Mouse (Mus musculus): ENCODE measurements around the gene Cass4. TPM values are rescaled to one million over a fixed set of nuclear protein-coding genes. Genes with fewer than 3 reads are reported as not detected.

The Cass4 gene
- total and polyA plus RNA-seq, 3 experiments, result 0.36 to 0.57 (median 0.39) TPM

GRCm38 (mm10) chr2:172405011-172405410 lies 11.4 kb downstream of the Cass4 start:
- no peak for TF ChIP-seq CTCF (IDR thresholded peaks at IDR 0.05)
- TF ChIP-seq EP300 (IDR thresholded peaks at IDR 0.05; ENCODE audit: insufficient read depth, low read depth, low read length), result no peak
- no peak for TF ChIP-seq POLR2A (IDR thresholded peaks at IDR 0.05; ENCODE audit: insufficient read depth, low read depth, low read length)

GRCm38 (mm10) chr2:172406173-172406572 lies 12.6 kb downstream of the Cass4 start:
- no peaks in the 10 kb centered on the region for H3K36me3 ChIP-seq (ENCODE audit: control insufficient read depth, insufficient read depth, low read length)
- no peaks in the 10 kb centered on the region for H3K79me2 ChIP-seq (replicated peaks; ENCODE audit: control insufficient read depth, insufficient read depth, low read length)
- H3K4me1 ChIP-seq (ENCODE audit: control insufficient read depth, insufficient read depth, low read length), result peaks cover 1% of the 10 kb centered on the region
- no peak overlapping the region for H3K9ac ChIP-seq (ENCODE audit: low read depth, low read length)
- intact Hi-C loops (cut with DNase I), result no loop called here
- H3K27me3 ChIP-seq (ENCODE audit: control insufficient read depth, insufficient read depth, low read length), result no peaks in the 10 kb centered on the region
- DNase-seq, result peak in 1 of 2 experiments; percentile 17
- no peak overlapping the region for H3K4me3 ChIP-seq
- H3K27ac ChIP-seq, result no peak overlapping the region
- 34% methylated on average over 4 of the region's 4 CpGs for WGBS
- no peak for TF ChIP-seq POLR2A (IDR thresholded peaks at IDR 0.05; ENCODE audit: insufficient read depth, low read depth, low read length)
- no peak for TF ChIP-seq EP300 (IDR thresholded peaks at IDR 0.05; ENCODE audit: insufficient read depth, low read depth, low read length)
- no peak for TF ChIP-seq CTCF (IDR thresholded peaks at IDR 0.05)

More at GRCm38 (mm10) chr2:172405011-172405410, 11.4 kb downstream of the Cass4 start:
- Histone ChIP-seq H3K4me3 (no peak overlapping the region), H3K79me2 (replicated peaks; ENCODE audit: control insufficient read depth, insufficient read depth, low read length) (no peaks in the 10 kb centered on the region), H3K9ac (ENCODE audit: low read depth, low read length) (no peak overlapping the region), H3K4me1 (ENCODE audit: control insufficient read depth, insufficient read depth, low read length) (peaks cover 1% of the 10 kb centered on the region), H3K36me3 (ENCODE audit: control insufficient read depth, insufficient read depth, low read length) (no peaks in the 10 kb centered on the region), H3K27me3 (ENCODE audit: control insufficient read depth, insufficient read depth, low read length) (no peaks in the 10 kb centered on the region), H3K27ac (no peak overlapping the region)
- intact Hi-C loops (cut with DNase I), result no loop called here
- DNase-seq, result no peak
- 45% methylated on average over 3 of the region's 3 CpGs for WGBS

- Histone ChIP-seq H3K4me3 (no peak overlapping the region), H3K27ac (no peak overlapping the region), H3K9ac (ENCODE audit: low read depth, low read length) (no peak overlapping the region), H3K27me3 (ENCODE audit: control insufficient read depth, insufficient read depth, low read length) (no peaks in the 10 kb centered on the region), H3K36me3 (ENCODE audit: control insufficient read depth, insufficient read depth, low read length) (no peaks in the 10 kb centered on the region), H3K79me2 (replicated peaks; ENCODE audit: control insufficient read depth, insufficient read depth, low read length) (no peaks in the 10 kb centered on the region), H3K4me1 (ENCODE audit: control insufficient read depth, insufficient read depth, low read length) (no peaks in the 10 kb centered on the region)
- 72% methylated on average over 2 of the region's 2 CpGs for WGBS
- TF ChIP-seq EP300 (IDR thresholded peaks at IDR 0.05; ENCODE audit: insufficient read depth, low read depth, low read length), result no peak
- no peak for TF ChIP-seq POLR2A (IDR thresholded peaks at IDR 0.05; ENCODE audit: insufficient read depth, low read depth, low read length)
- TF ChIP-seq CTCF (IDR thresholded peaks at IDR 0.05), result no peak
- intact Hi-C loops (cut with DNase I), result no loop called here
- DNase-seq, result no peak
Measured at GRCm38 (mm10) chr2:172407499-172407898, 13.9 kb downstream of the Cass4 start.

GRCm38 (mm10) chr2:172410686-172411085 lies 17.1 kb downstream of the Cass4 start:
- TF ChIP-seq CTCF (IDR thresholded peaks at IDR 0.05) (no peak), POLR2A (IDR thresholded peaks at IDR 0.05; ENCODE audit: insufficient read depth, low read depth, low read length) (no peak), EP300 (IDR thresholded peaks at IDR 0.05; ENCODE audit: insufficient read depth, low read depth, low read length) (no peak)
- Histone ChIP-seq H3K27ac (no peak overlapping the region), H3K4me1 (ENCODE audit: control insufficient read depth, insufficient read depth, low read length) (no peaks in the 10 kb centered on the region), H3K4me3 (no peak overlapping the region), H3K27me3 (ENCODE audit: control insufficient read depth, insufficient read depth, low read length) (no peaks in the 10 kb centered on the region), H3K79me2 (replicated peaks; ENCODE audit: control insufficient read depth, insufficient read depth, low read length) (no peaks in the 10 kb centered on the region), H3K36me3 (ENCODE audit: control insufficient read depth, insufficient read depth, low read length) (no peaks in the 10 kb centered on the region), H3K9ac (ENCODE audit: low read depth, low read length) (no peak overlapping the region)
- whole genome bisulfite sequencing, result 65% methylated on average over 2 of the region's 2 CpGs
- DNase-seq, result no peak
- intact Hi-C loops (cut with DNase I), result no loop called here

GRCm38 (mm10) chr2:172411091-172411490 lies 17.5 kb downstream of the Cass4 start:
- Histone ChIP-seq H3K9ac (ENCODE audit: low read depth, low read length) (no peak overlapping the region), H3K36me3 (ENCODE audit: control insufficient read depth, insufficient read depth, low read length) (no peaks in the 10 kb centered on the region), H3K79me2 (replicated peaks; ENCODE audit: control insufficient read depth, insufficient read depth, low read length) (no peaks in the 10 kb centered on the region), H3K27me3 (ENCODE audit: control insufficient read depth, insufficient read depth, low read length) (no peaks in the 10 kb centered on the region), H3K4me1 (ENCODE audit: control insufficient read depth, insufficient read depth, low read length) (no peaks in the 10 kb centered on the region), H3K27ac (no peak overlapping the region), H3K4me3 (no peak overlapping the region)
- DNase-seq, result no peak
- 72% methylated on average over 11 of the region's 11 CpGs for WGBS
- no peak for TF ChIP-seq POLR2A (IDR thresholded peaks at IDR 0.05; ENCODE audit: insufficient read depth, low read depth, low read length)
- TF ChIP-seq CTCF (IDR thresholded peaks at IDR 0.05), result no peak
- no peak for TF ChIP-seq EP300 (IDR thresholded peaks at IDR 0.05; ENCODE audit: insufficient read depth, low read depth, low read length)
- intact Hi-C loops (cut with DNase I), result no loop called here

- Histone ChIP-seq H3K4me1 (ENCODE audit: control insufficient read depth, insufficient read depth, low read length) (no peaks in the 10 kb centered on the region), H3K27ac (no peak overlapping the region), H3K36me3 (ENCODE audit: control insufficient read depth, insufficient read depth, low read length) (no peaks in the 10 kb centered on the region), H3K4me3 (no peak overlapping the region), H3K9ac (ENCODE audit: low read depth, low read length) (peak overlapping the region; percentile 24; the same call in 1 of the 2 replicates), H3K79me2 (replicated peaks; ENCODE audit: control insufficient read depth, insufficient read depth, low read length) (no peaks in the 10 kb centered on the region), H3K27me3 (ENCODE audit: control insufficient read depth, insufficient read depth, low read length) (no peaks in the 10 kb centered on the region)
- intact Hi-C loops (cut with DNase I), result no loop called here
- DNase-seq, result no peak
- TF ChIP-seq CTCF (IDR thresholded peaks at IDR 0.05) (no peak), EP300 (IDR thresholded peaks at IDR 0.05; ENCODE audit: insufficient read depth, low read depth, low read length) (no peak), POLR2A (IDR thresholded peaks at IDR 0.05; ENCODE audit: insufficient read depth, low read depth, low read length) (no peak)
- WGBS, result 7% methylated on average over 9 of the region's 9 CpGs
Measured at GRCm38 (mm10) chr2:172412454-172412853, 18.9 kb downstream of the Cass4 start.
